Comparison of ENCODE assay signal across 14 mouse cellular contexts in genomic region chr1:192880130-192880529, GRCm38 (mm10). TPM values are rescaled to one million over a fixed set of nuclear protein-coding genes. Genes with fewer than 3 reads are reported as not detected.
DNase-seq lines count a peak whose midpoint lies in the region; ATAC-seq and TF ChIP-seq lines count a peak whose summit lies in the region.
"Had no signal": no experiment of that assay in that cellular context is flagged by ENCODE, and none has a peak within 500 bp of the region (broad histone marks: within the 10 kb centered on the region; RNA-seq: fewer than 3 reads in every experiment).

No protein-coding gene starts in this region.

- no peak for TF ChIP-seq EP300 in liver, postnatal 0 days (IDR thresholded peaks at IDR 0.05; ENCODE audit: low read depth)

- no peak for TF ChIP-seq POLR2A in cortical plate, adult 2 months (IDR thresholded peaks at IDR 0.05; ENCODE audit: extremely low read depth, insufficient read depth, low read length)

- H3K4me3 ChIP-seq in liver, postnatal 0 days (ENCODE audit: low read depth, low read length) = no peak overlapping the region
- H3K4me3 ChIP-seq in E14TG2a.4 (replicated peaks; ENCODE audit: low read length) = no peak overlapping the region
- H3K4me3 ChIP-seq in cortical plate, adult 2 months (ENCODE audit: insufficient read depth, low read length) = no peak overlapping the region
- H3K4me3 ChIP-seq in neural tube, embryonic 15.5 days (replicated peaks) = no peak overlapping the region
- H3K4me3 ChIP-seq: forebrain, embryonic 10.5 days; limb, embryonic 15.5 days; midbrain, embryonic 10.5 days; stomach, embryonic 15.5 days had no signal

- ATAC-seq in liver, postnatal 0 days = no peak
- ATAC-seq in neural tube, embryonic 15.5 days (ENCODE audit: low FRiP score) = no peak

- H3K36me3 ChIP-seq in liver, postnatal 0 days (replicated peaks; ENCODE audit: insufficient read depth, low read length) = no peaks in the 10 kb centered on the region
- no peaks in the 10 kb centered on the region for H3K36me3 ChIP-seq in E14TG2a.4 (ENCODE audit: insufficient read depth, low read length)
- no peaks in the 10 kb centered on the region for H3K36me3 ChIP-seq in neural tube, embryonic 15.5 days
- H3K36me3 ChIP-seq: forebrain, embryonic 10.5 days; limb, embryonic 15.5 days; midbrain, embryonic 10.5 days; stomach, embryonic 15.5 days had no signal

- no peaks in the 10 kb centered on the region for H3K4me1 ChIP-seq in liver, postnatal 0 days (ENCODE audit: insufficient read depth)
- 0 out of 2 replicates have a peak, but pooled peaks cover under 1% of the 10 kb centered on the region for H3K4me1 ChIP-seq in E14TG2a.4 (replicated peaks; ENCODE audit: low read depth, low read length)
- no peaks in the 10 kb centered on the region for H3K4me1 ChIP-seq in cortical plate, adult 2 months (ENCODE audit: control insufficient read depth, insufficient read depth, low read length)
- H3K4me1 ChIP-seq in neural tube, embryonic 15.5 days = no peaks in the 10 kb centered on the region
- H3K4me1 ChIP-seq: limb, embryonic 15.5 days; stomach, embryonic 15.5 days had no signal

- no peak overlapping the region for H3K27ac ChIP-seq in liver, postnatal 0 days (ENCODE audit: low read depth)
- no peak overlapping the region for H3K27ac ChIP-seq in cortical plate, adult 2 months (ENCODE audit: insufficient read depth, low read length)
- H3K27ac ChIP-seq in neural tube, embryonic 15.5 days (replicated peaks) = no peak overlapping the region
- H3K27ac ChIP-seq: forebrain, embryonic 10.5 days; limb, embryonic 15.5 days; midbrain, embryonic 10.5 days; stomach, embryonic 15.5 days had no signal

- peak; percentile 37 for TF ChIP-seq CTCF in liver, postnatal 0 days (IDR thresholded peaks at IDR 0.05; ENCODE audit: low read depth)
- peak; percentile 32; the same call in 1 of the 2 replicates for TF ChIP-seq CTCF in E14TG2a.4 (conservative IDR thresholded peaks at IDR 0.05; ENCODE audit: low read length)
- peak; percentile 19; the same call in 1 of the 2 replicates for TF ChIP-seq CTCF in cortical plate, adult 2 months (IDR thresholded peaks at IDR 0.05; ENCODE audit: extremely low read depth, insufficient read depth, low read length)

- H3K27me3 ChIP-seq in liver, postnatal 0 days (ENCODE audit: insufficient read depth, low read length) = no peaks in the 10 kb centered on the region
- H3K27me3 ChIP-seq in E14TG2a.4 (ENCODE audit: insufficient read depth, low read length) = no peaks in the 10 kb centered on the region
- H3K27me3 ChIP-seq in neural tube, embryonic 15.5 days (replicated peaks) = no peaks in the 10 kb centered on the region
- H3K27me3 ChIP-seq: limb, embryonic 15.5 days; stomach, embryonic 15.5 days had no signal

- no peak overlapping the region for H3K9ac ChIP-seq in liver, postnatal 0 days (replicated peaks)
- no peak overlapping the region for H3K9ac ChIP-seq in neural tube, embryonic 15.5 days (replicated peaks)
- H3K9ac ChIP-seq: limb, embryonic 15.5 days; stomach, embryonic 15.5 days had no signal

- peak; percentile 51 for DNase-seq in heart, adult 11 months
- DNase-seq in heart, postnatal 10 days = no peak
- no peak for DNase-seq in liver, postnatal 0 days
- no peak for DNase-seq in liver
- DNase-seq in urinary bladder, postnatal 4 days (ENCODE audit: low spot score in 2 of 2) = no peak
- DNase-seq: cerebellum, postnatal 36 days; lung, postnatal 10 days had no signal

- H3K9me3 ChIP-seq in liver, postnatal 0 days (ENCODE audit: low read length) = no peaks in the 10 kb centered on the region
- H3K9me3 ChIP-seq in E14TG2a.4 (ENCODE audit: low read length) = no peaks in the 10 kb centered on the region
- H3K9me3 ChIP-seq in neural tube, embryonic 15.5 days (replicated peaks) = no peaks in the 10 kb centered on the region
- H3K9me3 ChIP-seq: forebrain, embryonic 10.5 days; limb, embryonic 15.5 days; midbrain, embryonic 10.5 days; stomach, embryonic 15.5 days had no signal

- 73% methylated on average over 4 of the region's 4 CpGs for WGBS in liver, postnatal 0 days (ENCODE audit: insufficient replicate concordance)
- WGBS in neural tube, embryonic 15.5 days = 83% methylated on average over 4 of the region's 4 CpGs

- intact Hi-C loops in heart, postnatal 10 days (cut with DNase I) = loop anchor here (5.0 kb wide), 1 partner anchor 93 kb away; no protein-coding TSS in a partner anchor

- H3K4me2 ChIP-seq in liver, postnatal 0 days (ENCODE audit: low read depth, low read length) = no peak overlapping the region
- no peak overlapping the region for H3K4me2 ChIP-seq in neural tube, embryonic 15.5 days
- H3K4me2 ChIP-seq: limb, embryonic 15.5 days; stomach, embryonic 15.5 days had no signal

RNA-seq across cellular contexts. Expression of gene Sertad4, which starts 24.6 kb away (rescaled TPM):
- 10 to 100 TPM; 11.5 to 13.2 TPM for total RNA-seq in heart, postnatal 10 days (2021)
- polyA plus RNA-seq in liver, postnatal 0 days (2015; fragmentation: Nextera tagmentation; extraction: Ambion mirVana) = 0.28 and 0.37 TPM in 2 replicates
- polyA plus RNA-seq in cortical plate, adult 2 months (2012; rRNA removed) = 11.7 and 12.5 TPM in 2 replicates
- polyA plus RNA-seq in neural tube, embryonic 15.5 days (2015; fragmentation: Nextera tagmentation; extraction: Ambion mirVana) = 16.6 and 17.3 TPM in 2 replicates
